Mouse (Mus musculus) liver, adult 2 months (tissue): ENCODE results near the gene Gls.

Source experiments
- CTCF ChIP-seq: fragments of 200-500 bp; IDR thresholded peaks from 2 replicates; pipeline ENCODE4 v1.5.1; 2011; ENCODE audit warnings: low read depth, low read length, control low read depth
- POLR2A ChIP-seq: fragments of 200-500 bp; IDR thresholded peaks from 2 replicates; pipeline ENCODE4 v1.6.1; 2011; ENCODE audit warnings: low read length, control low read depth; ENCODE audit not compliant: insufficient read depth; ENCODE audit errors: extremely low read depth

- no peak for TF ChIP-seq POLR2A
- TF ChIP-seq CTCF, result no peak
Observed at GRCm38 (mm10) chr1:52228178-52228577, 4.9 kb downstream of the Gls start.
